Mouse (Mus musculus): ENCODE data around the gene Tm4sf5.

DNA sequence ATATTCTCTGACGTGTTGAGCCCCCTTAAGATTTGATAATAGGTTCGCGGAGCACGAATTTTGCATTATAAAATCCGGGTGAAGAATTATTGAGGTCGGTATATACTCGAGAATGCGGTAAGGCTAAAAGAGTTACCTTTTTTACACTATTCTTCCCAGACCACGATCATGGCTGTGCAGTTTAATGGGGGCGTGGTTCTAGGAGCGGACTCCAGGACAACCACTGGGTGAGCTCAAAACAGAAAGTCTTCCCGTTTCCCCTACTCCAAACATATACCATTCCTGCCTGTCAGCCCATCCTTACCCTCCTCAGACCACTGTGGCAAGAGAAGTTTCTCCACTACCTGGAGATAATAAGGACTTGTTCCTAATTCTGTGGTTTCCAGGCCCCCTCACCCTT lies 20.7 kb downstream of the Tm4sf5 start:
- TF ChIP-seq POLR2A (IDR thresholded peaks at IDR 0.05; ENCODE audit: extremely low read depth, insufficient read depth, low read length) (no peak), CTCF (IDR thresholded peaks at IDR 0.05; ENCODE audit: extremely low read depth, insufficient read depth, low read length) (no peak)

Measured in cortical plate, adult 2 months (tissue).